Mouse (Mus musculus): Measurements from ENCODE around the gene Gm49354. TPM values are rescaled to one million over a fixed set of nuclear protein-coding genes. Genes with fewer than 3 reads are reported as not detected.

Gene Gm49354
- total RNA-seq, 2 experiments from 2014 or later: not detected

DNA sequence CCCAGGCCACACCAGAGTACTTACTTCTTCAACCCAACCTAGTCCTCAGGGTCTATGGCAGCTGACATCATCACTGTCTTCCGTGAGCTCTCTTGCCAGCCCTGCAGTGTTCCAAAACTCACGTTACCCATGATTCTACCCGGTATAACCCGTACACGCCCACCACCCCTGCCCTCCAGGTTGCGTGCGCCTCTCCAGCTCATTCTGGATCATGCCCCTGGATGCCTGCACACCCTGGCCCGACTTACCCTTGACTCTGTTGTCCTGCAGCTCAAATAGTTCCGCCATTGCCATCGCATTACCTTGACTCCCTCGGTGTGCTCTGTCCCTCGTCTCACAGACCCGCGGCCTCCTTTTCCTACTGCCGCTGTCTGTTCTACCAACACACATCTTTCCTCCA, 71.8 kb downstream of the Gm49354 start, which contains the start of gene Spata31d1a:
TSS of gene Spata31d1a (minus strand) at position 101 of the 400 bp plus-strand sequence.
- DNase-seq: no peak

Other genes starting within 250 kb of the Gm49354 start
- 10 to 100 TPM; 29.9 to 33.6 TPM for gene Agtpbp1, start 197.0 kb downstream of the Gm49354 start, total RNA-seq (2021)
- gene Naa35, start 197.0 kb downstream of the Gm49354 start, total RNA-seq (2021): 10 to 100 TPM; 27.7 to 34.8 TPM
- 10 to 100 TPM; 10.4 to 13.5 TPM for gene Golm1, start 106.4 kb downstream of the Gm49354 start, total RNA-seq (2021)
- gene 4921517D22Rik, start 88.1 kb downstream of the Gm49354 start, total RNA-seq (2021): not detected
- not detected for gene Spata31d1a, start 71.9 kb downstream of the Gm49354 start, total RNA-seq (2021)
- not detected for gene Spata31d1b, start 70.0 kb downstream of the Gm49354 start, total RNA-seq (2021)
- not detected for gene Spata31d1d, start 50.5 kb downstream of the Gm49354 start, total RNA-seq (2021)
- gene 1700014D04Rik, start 35.5 kb downstream of the Gm49354 start, total RNA-seq (2021): not detected
- gene Isca1, start 12.4 kb downstream of the Gm49354 start, total RNA-seq (2021): 100 to 1,000 TPM in 1 of 2 experiments, 10 to 100 TPM in 1; 95.1 to 108 TPM
- 10 to 100 TPM; 46.3 to 50.3 TPM for gene Tut7, start 40.9 kb upstream of the Gm49354 start, total RNA-seq (2021)

Data from gastrocnemius, postnatal 10 days (tissue).